Mouse (Mus musculus) naive thymus-derived CD4-positive, alpha-beta T cell, adult 5 months (primary cell): Measurements from ENCODE around the gene Gm10553. TPM values are rescaled to one million over a fixed set of nuclear protein-coding genes. Genes with fewer than 3 reads are reported as not detected.

Experiments
- polyA plus RNA-seq: library from polyadenylated mRNA; unstranded; fragments of 100-300 nt; shearing (Covaris generic); gene quantifications from one replicate; pipeline ENCODE4 v1.2.1, GENCODE M21; 2017

Gene Gm10553
- not detected for polyA plus RNA-seq

GRCm38 (mm10) chr1:85099864-85100263 is at the start of gene Gm10553:
TSS of gene Gm10553 (plus strand) at chr1:85100164.

GRCm38 (mm10) chr1:85109753-85110152 is 9.8 kb downstream of the Gm10553 start, which contains the start of gene A530032D15Rik:
TSS of gene A530032D15Rik (minus strand) at chr1:85109853.

Other genes starting within 250 kb of the Gm10553 start
- not detected for gene Slc16a14, start 165.0 kb upstream of the Gm10553 start, polyA plus RNA-seq
- not detected for gene A530032D15Rik, start 9.7 kb downstream of the Gm10553 start, polyA plus RNA-seq
- 11.6 TPM for gene C130026I21Rik, start 170.4 kb downstream of the Gm10553 start, polyA plus RNA-seq